In genomic region chr14:97356915-97357314, GRCm38 (mm10) we compare ENCODE assay signal across 14 mouse cellular contexts.
DNase-seq lines count a peak whose midpoint lies in the region.
"Had no signal": no experiment of that assay in that cellular context is flagged by ENCODE, and none has a peak within 500 bp of the region (broad histone marks: within the 10 kb centered on the region; RNA-seq: fewer than 3 reads in every experiment).

No protein-coding gene starts in this region.

- peak; percentile 93 for DNase-seq in 416B (ENCODE audit: low read depth)
- peak; percentile 17 for DNase-seq in MEL-GATA-1-ER (ENCODE audit: extremely low read depth, low read depth)
- peak; percentile 3 for DNase-seq in brain, adult 2 months (ENCODE audit: low read depth, low spot score)
- no peak for DNase-seq in B cell, adult 2 months
- no peak for DNase-seq in kidney, adult 18-20 months
- DNase-seq in adrenal gland, postnatal 10 days, result no peak
- DNase-seq: adrenal gland, postnatal 25 days; cerebellum, adult 11 months; cerebellum, adult 8-10 months; cerebellum, postnatal 14 days; embryo, embryonic 11 days; gastrocnemius, postnatal 10 days; heart, adult 2 months; kidney, adult 2 months had no signal

Comparison
In these comparisons a context has a peak if more than half of its experiments do, and no peak if none do; other contexts are left out.
1. DNase-seq: peak in 416B (single experiment), MEL-GATA-1-ER (single experiment) and brain, adult 2 months (single experiment); none in B cell, adult 2 months (0 of 2), kidney, adult 18-20 months (single experiment) and adrenal gland, postnatal 10 days (single experiment).